Mouse (Mus musculus) kidney, embryonic 16.5 days (tissue): ENCODE results near the gene Defa30. TPM values are rescaled to one million over a fixed set of nuclear protein-coding genes. Genes with fewer than 3 reads are reported as not detected.
"Not testable (repeated sequence)": the region's sequence is repeated elsewhere in the genome, so short reads cannot be mapped to it uniquely, and the experiment has no call there.

Experiments
- ATAC-seq: fragments of 200-750 bp; cut with Nextera tagmentation; 2 replicates; pipeline ENCODE4 v1.8.0; 2017; ENCODE audit warnings: moderate TSS enrichment; ENCODE audit not compliant: low FRiP score, low TSS enrichment
- H3K27ac ChIP-seq: fragments of 300-500 bp; sonication (generic); 2 replicates; pipeline ENCODE4 v1.5.1; 2014; ENCODE audit warnings: low read length
- H3K27me3 ChIP-seq: fragments of 300-500 bp; sonication (generic); 2 replicates; pipeline ENCODE4 v1.6.1; 2014; ENCODE audit warnings: low read length, control low read depth, mixed read lengths; ENCODE audit not compliant: insufficient read depth
- H3K36me3 ChIP-seq: fragments of 300-500 bp; sonication (generic); 2 replicates; pipeline ENCODE4 v1.6.1; 2014; ENCODE audit warnings: low read length, control low read depth, mixed read lengths; ENCODE audit not compliant: insufficient read depth
- H3K4me1 ChIP-seq: fragments of 300-500 bp; sonication (generic); 2 replicates; pipeline ENCODE4 v1.6.1; 2014; ENCODE audit warnings: low read length, control low read depth, mixed read lengths; ENCODE audit not compliant: insufficient read depth
- H3K4me2 ChIP-seq: fragments of 300-500 bp; sonication (generic); replicated peaks from 2 replicates; pipeline ENCODE4 v1.6.1; 2014; ENCODE audit warnings: low read depth, low read length
- H3K4me3 ChIP-seq: fragments of 300-500 bp; sonication (generic); 2 replicates; pipeline ENCODE4 v1.5.1; 2014; ENCODE audit warnings: mild to moderate bottlenecking, low read length
- H3K9ac ChIP-seq: fragments of 300-500 bp; sonication (generic); replicated peaks from 2 replicates; pipeline ENCODE4 v1.6.1; 2014; ENCODE audit warnings: low read length
- H3K9me3 ChIP-seq: fragments of 300-500 bp; sonication (generic); 2 replicates; pipeline ENCODE4 v1.6.1; 2016; ENCODE audit warnings: low read length, control low read depth
- WGBS: fragments of 180-500 bp; shearing (Covaris S2); extraction: QIAGEN DNeasy Blood & Tissue Kit; methylation state at CpG from one replicate; pipeline ENCODE4 v1.1.7; 2014; 5-methylcytosine and 5-hydroxymethylcytosine counted together
- polyA plus RNA-seq: library from polyadenylated mRNA; unstranded; fragments of >200 nt; fragmentation: Nextera tagmentation; extraction: Ambion mirVana; gene quantifications from 2 replicates; pipeline ENCODE4 v1.2.1, GENCODE M21; 2015

The Defa30 gene
- polyA plus RNA-seq, result not detected in 2 replicates

- H3K4me2 ChIP-seq, ATAC-seq: not testable (repeated sequence)
- WGBS, result 56% methylated on average over 3 of the region's 3 CpGs
Observed at GRCm38 (mm10) chr8:21134342-21134741, at the start of gene Defa30. Defa30 (plus strand) TSS chr8:21134642.

GRCm38 (mm10) chr8:21093106-21093505 lies 41.3 kb upstream of the Defa30 start:
- 51% methylated on average over 4 of the region's 4 CpGs for WGBS
- Histone ChIP-seq H3K27me3 (no peaks in the 10 kb centered on the region), H3K36me3 (no peaks in the 10 kb centered on the region), H3K4me1 (no peaks in the 10 kb centered on the region), H3K27ac (no peak overlapping the region), H3K9me3 (no peaks in the 10 kb centered on the region), H3K9ac (no peak overlapping the region), H3K4me2 (no peak overlapping the region), H3K4me3 (no peak overlapping the region)
- no peak for ATAC-seq

More at GRCm38 (mm10) chr8:21134342-21134741, at the start of gene Defa30:
- H3K4me1 ChIP-seq, H3K9me3 ChIP-seq, H3K36me3 ChIP-seq, H3K4me3 ChIP-seq, H3K27ac ChIP-seq, H3K9ac ChIP-seq, H3K27me3 ChIP-seq: not testable (repeated sequence)

GRCm38 (mm10) chr8:21095950-21096349 lies 38.5 kb upstream of the Defa30 start, which contains the start of gene Gm14851:
Gm14851 (minus strand) TSS chr8:21096050.
- H3K4me1 ChIP-seq, H3K36me3 ChIP-seq, H3K9ac ChIP-seq, H3K9me3 ChIP-seq, H3K27me3 ChIP-seq, H3K4me2 ChIP-seq, H3K4me3 ChIP-seq, ATAC-seq, H3K27ac ChIP-seq: not testable (repeated sequence)
- WGBS, result 100% methylated on average over 1 of the region's 2 CpGs

- not testable (repeated sequence) for H3K4me1 ChIP-seq, H3K4me2 ChIP-seq, H3K36me3 ChIP-seq, H3K27ac ChIP-seq, H3K27me3 ChIP-seq, ATAC-seq, H3K9me3 ChIP-seq, H3K9ac ChIP-seq, H3K4me3 ChIP-seq
- no CpG with 5 or more reads among the region's 1 CpGs for WGBS
Observed at GRCm38 (mm10) chr8:21161977-21162376, 27.5 kb downstream of the Defa30 start, which contains the start of gene Defa22. Defa22 (plus strand) TSS chr8:21162277.

Other genes with a start within 250 kb of the Defa30 start
- gene Defb33, start 242.0 kb upstream of the Defa30 start, polyA plus RNA-seq, result not detected in 2 replicates
- gene Gm15056, start 232.0 kb upstream of the Defa30 start, polyA plus RNA-seq, result not detected in 2 replicates
- not detected in 2 replicates for gene Gm6040, start 212.6 kb upstream of the Defa30 start, polyA plus RNA-seq
- not detected in 2 replicates for gene AY761185, start 189.9 kb upstream of the Defa30 start, polyA plus RNA-seq
- gene Defa21, start 109.1 kb upstream of the Defa30 start, polyA plus RNA-seq, result not detected in 2 replicates
- not detected in 2 replicates for gene Defa23, start 79.6 kb upstream of the Defa30 start, polyA plus RNA-seq
- not detected in 2 replicates for gene Defa35, start 69.6 kb upstream of the Defa30 start, polyA plus RNA-seq
- not detected in 2 replicates for gene Defa25, start 50.2 kb upstream of the Defa30 start, polyA plus RNA-seq
- not detected in 2 replicates for gene Gm14851, start 38.6 kb upstream of the Defa30 start, polyA plus RNA-seq
- gene Defa22, start 27.6 kb downstream of the Defa30 start, polyA plus RNA-seq, result not detected in 2 replicates
- gene Defa31, start 57.0 kb downstream of the Defa30 start, polyA plus RNA-seq, result not detected in 2 replicates
- not detected in 2 replicates for gene Gm15293, start 66.9 kb downstream of the Defa30 start, polyA plus RNA-seq
- gene Gm15292, start 115.1 kb downstream of the Defa30 start, polyA plus RNA-seq, result not detected in 2 replicates
- not detected in 2 replicates for gene Defa27, start 180.9 kb downstream of the Defa30 start, polyA plus RNA-seq
- not detected in 2 replicates for gene Defa29, start 192.4 kb downstream of the Defa30 start, polyA plus RNA-seq
- not detected in 2 replicates for gene Defa2, start 243.9 kb downstream of the Defa30 start, polyA plus RNA-seq